Mouse (Mus musculus) splenic B cell, adult 2 months (primary cell): ENCODE data around the gene Gm4952.

ENCODE experiments used
- DNase-seq: peaks from one replicate; pipeline ENCODE4 v3.0.0-alpha.2; 2011; ENCODE audit warnings: low read depth, low spot score
- H3K27me3 ChIP-seq: 2 replicates; pipeline ENCODE4 v1.6.1; 2012; ENCODE audit warnings: mild to moderate bottlenecking, low read length, moderate library complexity, mixed read lengths; ENCODE audit not compliant: control insufficient read depth, poor library complexity, insufficient read depth, severe bottlenecking
- H3K36me3 ChIP-seq: 2 replicates; pipeline ENCODE4 v1.6.1; 2012; ENCODE audit warnings: mild to moderate bottlenecking, low read length, moderate library complexity, mixed read lengths; ENCODE audit not compliant: control insufficient read depth, poor library complexity, insufficient read depth, severe bottlenecking

The Gm4952 gene

DNA sequence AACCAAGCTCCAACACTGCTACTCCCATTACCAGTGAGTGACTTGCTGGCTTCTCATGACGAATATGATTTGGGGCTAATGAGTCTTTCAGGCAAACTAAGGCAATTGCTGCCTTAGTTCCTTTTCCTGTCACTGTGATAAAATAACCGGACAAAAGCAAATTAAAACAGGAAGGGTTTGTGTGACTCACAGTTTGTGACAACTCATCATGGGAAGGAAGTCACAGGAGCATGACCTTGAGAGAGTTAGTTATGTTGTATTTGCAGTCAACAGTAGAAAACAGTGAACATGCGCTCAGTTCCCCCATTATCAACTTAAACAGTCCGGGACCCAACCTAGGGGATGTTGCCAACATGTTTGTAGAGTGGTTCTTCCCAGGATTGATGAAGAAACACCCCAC lies 14.5 kb upstream of the Gm4952 start:
- DNase-seq = peak; percentile 41
- peaks cover 26% of the 10 kb centered on the region for H3K36me3 ChIP-seq
- H3K27me3 ChIP-seq = no peaks in the 10 kb centered on the region

GRCm38 (mm10) chr19:12591908-12592307 lies 7.9 kb upstream of the Gm4952 start:
- peak; percentile 89 for DNase-seq
- H3K27me3 ChIP-seq = no peaks in the 10 kb centered on the region
- H3K36me3 ChIP-seq = peaks cover 21% of the 10 kb centered on the region

DNA sequence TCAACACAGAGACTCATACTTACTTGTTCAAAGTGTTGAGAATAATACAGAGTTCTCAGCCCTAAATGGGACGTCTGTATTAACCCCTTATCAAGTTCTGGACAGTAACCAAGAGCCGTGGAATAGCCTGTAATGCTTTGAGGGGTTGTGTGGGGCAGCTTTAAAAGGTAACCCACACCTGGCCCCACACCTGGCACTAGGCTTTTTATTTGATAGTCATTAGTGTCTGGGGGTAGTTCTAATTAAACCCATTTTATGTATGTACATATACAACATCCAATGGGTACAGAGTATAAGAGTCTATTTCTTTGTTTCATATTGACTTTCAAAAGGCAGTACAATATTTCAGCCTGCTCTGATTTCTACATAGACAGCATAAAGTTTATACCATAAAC lies 4.6 kb upstream of the Gm4952 start:
- H3K36me3 ChIP-seq = peaks cover 9% of the 10 kb centered on the region; the same call in 1 of the 2 replicates
- DNase-seq = no peak
- H3K27me3 ChIP-seq = no peaks in the 10 kb centered on the region

- H3K36me3 ChIP-seq = peaks cover 6% of the 10 kb centered on the region; the same call in 1 of the 2 replicates
- peak; percentile 75 for DNase-seq
- no peaks in the 10 kb centered on the region for H3K27me3 ChIP-seq
These were observed 4.1 kb upstream of the Gm4952 start for GRCm38 (mm10) chr19:12595530-12596289.

DNA sequence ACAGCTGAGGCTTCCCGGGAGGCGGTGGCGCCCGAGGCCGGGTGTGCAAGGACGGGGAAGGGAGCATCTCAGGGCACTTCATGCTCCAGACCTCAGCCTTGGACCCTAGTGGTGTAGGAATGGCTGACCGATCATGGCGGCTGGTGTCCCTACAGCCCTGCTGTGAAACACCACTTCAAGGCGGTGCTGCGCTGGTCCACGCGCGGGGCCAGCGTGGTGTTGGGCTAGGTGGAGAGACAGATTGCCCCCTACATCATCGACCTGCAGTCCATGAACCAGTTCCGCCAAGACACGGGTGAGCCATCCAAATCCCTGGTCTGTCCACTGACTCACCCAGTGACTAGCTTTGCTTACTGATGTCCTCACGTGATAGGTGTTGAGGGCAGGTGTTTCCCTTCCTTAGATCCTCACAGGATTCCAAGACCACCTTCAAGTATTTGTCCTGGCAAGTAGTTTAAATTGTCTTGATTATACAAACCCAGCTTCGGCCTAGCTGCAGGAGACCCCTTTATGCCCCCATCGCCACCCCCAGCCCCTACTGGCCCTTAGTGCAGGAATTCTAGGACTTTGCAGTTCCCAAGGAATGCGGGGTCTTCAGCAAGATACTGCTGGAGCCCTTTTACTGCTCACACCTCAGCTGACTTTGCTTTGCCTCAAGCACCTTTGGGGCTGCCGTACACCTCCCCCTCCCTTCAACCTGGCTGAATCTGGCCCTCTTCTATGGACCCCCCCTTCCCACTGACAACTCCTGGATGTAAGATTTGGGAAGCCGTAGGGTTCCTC lies 3.3 kb upstream of the Gm4952 start:
- Histone ChIP-seq H3K36me3 (peaks cover under 1% of the 10 kb centered on the region; the same call in 1 of the 2 replicates), H3K27me3 (no peaks in the 10 kb centered on the region)
- no peak for DNase-seq

GRCm38 (mm10) chr19:12597073-12597405 lies 2.7 kb upstream of the Gm4952 start:
- Histone ChIP-seq H3K36me3 (no peaks in the 10 kb centered on the region), H3K27me3 (no peaks in the 10 kb centered on the region)
- no peak for DNase-seq

DNA sequence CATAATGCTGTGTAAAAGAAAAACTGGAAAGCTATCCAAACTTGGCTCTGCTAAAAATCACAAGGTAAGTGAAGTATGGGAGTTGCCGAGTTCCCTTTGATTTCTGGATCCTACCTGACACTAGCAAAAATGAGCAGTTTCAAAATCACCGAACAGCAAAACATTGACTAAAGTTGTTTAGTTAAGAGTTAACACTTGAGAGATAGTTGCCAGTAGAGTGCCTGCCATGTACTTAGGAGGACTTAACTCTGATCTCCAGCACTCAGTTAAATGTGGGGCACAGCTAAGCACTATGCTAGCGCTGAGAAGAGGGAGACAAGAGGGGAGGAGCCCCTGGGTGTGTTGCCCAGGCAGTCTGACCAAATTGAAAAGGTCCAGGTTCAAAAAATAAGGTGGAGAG lies 1.1 kb upstream of the Gm4952 start:
- Histone ChIP-seq H3K27me3 (no peaks in the 10 kb centered on the region), H3K36me3 (no peaks in the 10 kb centered on the region)
- no peak for DNase-seq

DNA sequence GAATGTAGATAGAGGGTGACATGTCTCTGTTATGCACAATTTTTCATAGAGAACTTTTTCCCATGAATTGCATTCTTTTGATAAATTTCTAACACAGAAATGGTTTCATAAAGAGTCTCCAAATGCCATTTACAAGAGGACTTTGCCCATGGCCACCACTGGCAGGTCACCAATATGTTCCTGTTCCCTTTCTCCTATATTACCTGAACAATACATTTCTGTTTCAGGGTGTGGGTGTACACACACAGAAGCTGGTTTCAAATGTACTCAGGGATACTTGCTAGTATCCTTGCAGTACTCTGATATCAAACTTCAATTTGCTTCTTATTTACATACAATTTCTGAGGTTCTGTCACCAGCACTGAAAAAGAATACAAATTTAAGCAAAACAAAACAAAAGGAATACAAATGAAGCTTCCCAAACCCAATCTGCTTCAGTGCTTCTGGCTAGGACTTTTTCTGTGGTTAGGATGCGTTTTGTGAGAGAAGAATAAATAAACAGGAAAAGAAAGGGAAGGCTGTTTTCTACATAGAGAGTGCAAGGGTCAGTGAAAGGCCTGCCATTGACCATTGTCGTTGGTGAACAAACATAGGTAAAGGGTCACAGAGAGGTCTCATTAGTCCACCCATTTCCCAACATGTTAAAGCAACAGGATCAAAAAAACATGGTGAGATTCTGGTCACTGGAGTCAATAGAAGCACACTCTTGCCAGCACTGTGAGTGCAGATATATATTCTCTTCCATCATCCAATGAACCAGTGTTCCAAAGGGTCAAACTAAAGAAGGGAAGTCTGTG lies 1.1 kb downstream of the Gm4952 start:
- H3K27me3 ChIP-seq = no peaks in the 10 kb centered on the region
- no peaks in the 10 kb centered on the region for H3K36me3 ChIP-seq
- DNase-seq = no peak

- Histone ChIP-seq H3K36me3 (no peaks in the 10 kb centered on the region), H3K27me3 (no peaks in the 10 kb centered on the region)
- DNase-seq = no peak
These were observed 8.6 kb downstream of the Gm4952 start for GRCm38 (mm10) chr19:12608336-12608735.

DNA sequence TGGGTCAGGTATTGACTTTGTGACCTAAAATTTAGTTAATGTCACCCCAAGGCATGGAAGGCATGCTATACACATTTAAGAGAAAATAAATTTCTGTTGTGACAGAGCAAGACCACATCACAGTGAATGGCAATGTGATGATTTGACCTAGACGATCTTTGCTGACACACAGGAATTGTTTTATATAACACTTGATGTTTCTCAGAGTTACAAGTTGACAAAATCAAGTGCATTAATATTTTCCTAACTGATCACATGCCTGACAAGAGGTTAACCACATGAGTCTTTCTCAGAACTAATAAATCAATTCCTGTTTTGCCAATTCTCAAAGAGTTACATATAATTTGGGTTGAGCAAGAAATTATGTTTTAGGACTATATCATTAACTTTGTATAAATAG lies 13.9 kb downstream of the Gm4952 start:
- H3K36me3 ChIP-seq = no peaks in the 10 kb centered on the region

GRCm38 (mm10) chr19:12633176-12633575 lies 33.4 kb downstream of the Gm4952 start, which contains the start of gene Glyat:
Gene Glyat, plus strand, starts transcription at chr19:12633308.
- Histone ChIP-seq H3K27me3 (no peaks in the 10 kb centered on the region), H3K36me3 (no peaks in the 10 kb centered on the region)
- no peak for DNase-seq

More for the DNA sequence above, 13.9 kb downstream of the Gm4952 start:
- no peak for DNase-seq
- H3K27me3 ChIP-seq = no peaks in the 10 kb centered on the region

- Histone ChIP-seq H3K27me3 (no peaks in the 10 kb centered on the region), H3K36me3 (no peaks in the 10 kb centered on the region)
- DNase-seq = no peak
These were observed 34.5 kb downstream of the Gm4952 start for GRCm38 (mm10) chr19:12634259-12634658.

GRCm38 (mm10) chr19:12634963-12635362 lies 35.2 kb downstream of the Gm4952 start:
- H3K36me3 ChIP-seq = no peaks in the 10 kb centered on the region
- no peaks in the 10 kb centered on the region for H3K27me3 ChIP-seq
- DNase-seq = no peak

GRCm38 (mm10) chr19:12636863-12637262 lies 37.1 kb downstream of the Gm4952 start:
- DNase-seq = no peak

GRCm38 (mm10) chr19:12638049-12638448 lies 38.3 kb downstream of the Gm4952 start:
- Histone ChIP-seq H3K27me3 (no peaks in the 10 kb centered on the region), H3K36me3 (no peaks in the 10 kb centered on the region)
- no peak for DNase-seq

More at GRCm38 (mm10) chr19:12636863-12637262, 37.1 kb downstream of the Gm4952 start:
- H3K36me3 ChIP-seq = no peaks in the 10 kb centered on the region
- no peaks in the 10 kb centered on the region for H3K27me3 ChIP-seq
